Mouse (Mus musculus) monocyte, adult 2 months (primary cell): Measurements from ENCODE around the gene Itgb2l.

ENCODE experiments used
- DNase-seq, 2 experiments: peaks; one replicate each; pipeline ENCODE4 v3.0.0; 2022; ENCODE audit warnings: low spot score in 2 of 2, low read depth in 1 of 2

Gene Itgb2l

GRCm38 (mm10) chr16:96443468-96443867 is at the start of gene Itgb2l:
Gene Itgb2l, minus strand, starts transcription at chr16:96443619.
- no peak for DNase-seq

GRCm38 (mm10) chr16:96491530-96491929 is 48.1 kb upstream of the Itgb2l start:
- no peak for DNase-seq

DNA sequence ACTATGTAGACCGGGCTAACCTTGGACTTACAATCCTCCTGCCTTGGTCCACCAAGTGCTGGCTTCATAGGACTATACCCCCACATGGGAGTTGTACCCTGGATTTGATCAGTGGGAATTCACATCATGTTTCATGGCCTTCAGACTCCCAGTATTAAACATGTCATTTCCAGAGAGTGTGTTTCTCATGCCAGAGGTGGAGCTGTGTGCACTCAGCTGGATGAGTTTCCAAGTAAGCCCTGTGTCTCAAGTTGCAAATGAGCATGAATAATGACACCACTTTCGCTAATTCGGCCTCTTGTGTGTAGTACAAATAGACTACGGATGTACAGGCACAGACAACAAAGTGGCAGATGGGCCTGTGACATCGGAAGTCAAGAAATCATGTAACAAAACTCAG is 44.6 kb upstream of the Itgb2l start:
- DNase-seq, result no peak

DNA sequence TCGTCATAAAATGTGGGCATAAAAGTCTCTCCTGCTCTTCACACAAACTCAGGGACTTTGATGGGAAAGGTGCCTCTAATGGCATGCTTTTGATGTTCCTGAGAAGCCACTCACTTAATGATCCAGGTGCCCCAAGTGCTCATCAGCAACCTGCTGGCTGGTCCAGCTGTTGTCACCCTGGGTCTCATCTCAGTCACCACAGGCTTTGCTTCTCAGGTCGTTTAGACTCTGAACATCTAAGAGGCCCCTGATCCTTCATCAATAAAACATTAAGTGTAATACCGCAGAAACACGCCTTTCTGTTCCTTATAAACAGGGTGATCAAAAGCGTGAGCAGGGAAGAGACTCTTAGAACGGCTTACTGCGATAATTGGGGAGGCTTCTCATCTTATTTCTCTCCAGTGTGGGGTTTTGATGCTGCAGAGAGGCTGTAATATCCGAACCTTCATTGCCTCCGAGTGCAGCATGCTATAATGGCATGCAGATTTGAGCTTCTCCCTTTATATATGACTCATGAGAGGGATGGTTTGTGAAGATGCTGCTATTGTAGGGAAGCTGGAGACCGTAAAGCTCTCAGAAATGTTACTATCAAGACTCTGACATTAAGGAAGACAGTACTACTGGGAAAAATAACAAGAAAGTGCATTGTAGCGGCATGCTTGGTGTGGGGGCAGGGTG is 43.7 kb upstream of the Itgb2l start:
- DNase-seq, result no peak

DNA sequence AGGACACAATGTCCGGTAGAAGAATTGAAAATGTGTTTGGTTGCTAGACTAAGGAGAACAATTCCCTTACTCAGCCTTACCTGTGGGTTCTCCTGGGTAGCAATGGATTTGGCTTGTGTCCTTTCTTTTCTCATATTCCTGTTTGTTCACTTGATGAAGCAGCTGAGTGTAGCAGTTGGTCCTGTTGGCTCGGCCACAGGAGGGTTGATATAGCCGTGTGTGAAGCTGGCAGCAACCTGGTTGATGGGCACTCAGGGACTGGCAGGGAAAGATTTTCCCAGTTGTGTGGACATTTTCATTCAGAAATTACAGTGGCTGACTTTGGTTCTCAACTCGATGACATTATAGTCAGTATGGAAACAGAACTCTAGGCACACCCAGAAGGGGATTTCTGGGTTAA is 38.4 kb upstream of the Itgb2l start:
- DNase-seq, result no peak

DNA sequence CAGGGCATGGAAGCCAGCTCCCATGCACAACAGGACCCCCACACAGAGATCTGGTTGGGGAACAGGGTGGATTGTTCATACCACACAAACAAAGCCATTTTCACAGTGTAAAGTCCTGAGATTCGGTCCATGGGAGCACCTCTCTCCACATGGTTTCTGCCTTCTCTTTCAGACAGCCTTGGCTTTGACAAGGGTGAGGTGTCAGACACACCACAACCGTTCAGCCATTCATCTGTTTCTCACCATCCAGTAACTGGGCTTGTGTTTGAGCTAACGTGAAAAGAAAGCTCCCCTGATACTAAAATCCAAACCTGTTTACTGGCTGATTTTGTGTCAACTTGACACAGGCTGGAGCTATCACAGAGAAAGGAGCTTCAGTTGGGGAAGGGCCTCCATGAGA is 30.8 kb upstream of the Itgb2l start:
- no peak for DNase-seq

DNA sequence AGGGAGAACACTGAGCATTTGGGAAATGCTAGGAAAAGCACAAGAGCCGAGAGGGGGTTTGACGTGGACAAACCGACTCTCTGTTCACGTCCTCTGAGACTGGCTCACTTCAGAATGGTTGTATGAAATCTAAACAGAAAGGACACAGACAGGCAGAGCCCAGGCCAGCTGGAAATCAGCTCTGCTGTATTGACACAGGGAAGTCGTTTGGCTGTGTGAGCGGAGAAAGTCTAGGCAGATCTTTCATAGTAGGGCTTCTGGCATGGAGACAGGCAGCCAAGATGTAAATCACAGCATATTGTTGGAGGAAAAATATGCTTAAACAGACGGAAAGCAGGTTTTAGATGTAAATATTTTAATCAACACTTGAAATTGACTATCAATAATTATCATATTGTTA is 29.4 kb upstream of the Itgb2l start:
- DNase-seq, result no peak

DNA sequence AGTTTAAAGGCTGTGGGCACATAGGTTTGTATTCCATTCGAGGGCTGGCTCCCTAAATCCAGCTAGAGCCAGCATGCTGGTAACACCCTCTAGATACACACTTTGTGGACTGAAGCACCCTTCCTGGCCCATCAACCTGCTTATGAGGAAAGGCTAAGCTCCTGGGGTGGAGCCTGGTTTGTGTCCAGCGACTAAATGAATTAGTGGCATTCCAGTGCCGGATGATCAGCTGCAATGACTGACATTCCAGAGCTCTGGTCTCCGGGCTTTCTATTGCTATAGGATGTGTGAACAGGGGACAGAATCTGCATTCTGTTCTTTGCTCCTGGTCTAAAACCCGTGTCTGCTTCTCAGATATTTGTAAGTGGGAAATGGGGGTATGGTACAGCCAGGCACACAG is 28.9 kb upstream of the Itgb2l start:
- no peak for DNase-seq

- DNase-seq, result no peak
These were observed 26.2 kb upstream of the Itgb2l start for GRCm38 (mm10) chr16:96469640-96470039.

DNA sequence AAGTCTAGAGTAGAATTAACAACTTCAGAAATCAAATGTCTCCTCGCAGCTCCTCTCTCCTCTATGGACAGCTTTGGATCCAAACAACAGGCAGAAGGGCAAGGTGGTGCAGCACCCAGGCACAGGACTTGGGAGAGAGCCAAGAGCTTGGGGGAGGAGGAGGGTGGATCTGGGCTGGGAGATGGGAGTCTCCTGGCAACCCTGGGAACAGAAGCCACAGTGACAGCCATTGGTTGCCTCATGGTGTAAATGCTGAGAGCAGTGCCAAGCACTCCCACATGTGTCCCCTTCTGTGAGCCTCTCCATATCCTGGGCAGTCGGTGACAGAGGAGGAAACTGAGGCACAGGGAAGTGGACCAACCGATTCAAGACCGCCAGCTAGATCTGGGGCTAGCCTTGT is 25.3 kb upstream of the Itgb2l start:
- DNase-seq, result no peak

- no peak for DNase-seq
These were observed 24.6 kb upstream of the Itgb2l start for GRCm38 (mm10) chr16:96468011-96468410.

DNA sequence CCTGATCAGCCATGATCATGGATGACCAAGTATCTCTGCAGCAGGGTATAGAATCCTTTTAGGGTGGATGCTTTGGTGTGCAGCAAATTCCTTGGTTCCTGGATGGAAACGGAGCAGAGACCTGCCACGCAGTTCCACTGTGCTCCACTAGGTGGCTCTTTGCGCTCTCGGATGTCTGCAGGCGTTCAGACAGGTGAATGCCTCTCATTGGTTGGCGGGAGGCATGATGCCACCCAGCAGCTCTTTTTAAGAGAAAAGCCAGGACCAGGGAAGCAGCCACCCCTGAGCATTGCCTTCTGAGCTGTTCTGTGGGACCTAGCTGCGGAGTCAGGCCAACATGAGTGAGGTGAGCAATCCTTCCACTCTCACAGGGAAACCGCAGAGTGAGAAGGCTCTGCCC is 24.0 kb upstream of the Itgb2l start, which contains the start of gene Pcp4:
Pcp4 (plus strand) TSS at position 162 of the 400 bp plus-strand sequence.
- DNase-seq, result peak in 1 of 2 experiments; percentile 10

- DNase-seq, result no peak
These were observed 17.4 kb upstream of the Itgb2l start for GRCm38 (mm10) chr16:96460788-96461187.

GRCm38 (mm10) chr16:96459356-96459755 is 15.9 kb upstream of the Itgb2l start:
- no peak for DNase-seq

GRCm38 (mm10) chr16:96457612-96458011 is 14.2 kb upstream of the Itgb2l start:
- no peak for DNase-seq

GRCm38 (mm10) chr16:96454086-96454485 is 10.7 kb upstream of the Itgb2l start:
- DNase-seq, result no peak

GRCm38 (mm10) chr16:96450871-96451270 is 7.5 kb upstream of the Itgb2l start:
- DNase-seq, result peak in 1 of 2 experiments; percentile 3

GRCm38 (mm10) chr16:96441826-96442225 is 1.6 kb downstream of the Itgb2l start:
- no peak for DNase-seq

DNA sequence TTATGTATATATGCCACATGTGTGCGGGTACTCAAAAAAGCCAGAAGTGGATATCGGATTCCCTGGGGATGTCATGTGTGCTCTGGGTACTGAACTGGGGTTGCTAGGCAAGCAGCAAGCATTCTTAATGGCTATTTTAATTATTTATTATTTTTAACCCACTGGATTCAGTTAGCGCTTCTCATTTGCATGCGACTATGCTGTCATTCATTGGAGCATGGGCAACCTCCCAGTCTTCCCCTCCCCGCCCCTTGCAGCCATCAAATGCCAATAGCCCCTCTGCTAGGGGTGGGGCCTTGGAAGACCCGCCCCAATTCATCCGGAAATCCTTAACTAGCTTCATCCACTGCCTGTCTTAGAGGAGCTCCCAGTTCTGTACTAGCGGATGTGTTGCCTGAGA is 2.5 kb downstream of the Itgb2l start:
- DNase-seq, result no peak

- DNase-seq, result no peak
These were observed 3.7 kb downstream of the Itgb2l start for GRCm38 (mm10) chr16:96439682-96440081.

- no peak for DNase-seq
These were observed 4.5 kb downstream of the Itgb2l start for GRCm38 (mm10) chr16:96438946-96439345.

- DNase-seq, result no peak
These were observed 9.2 kb downstream of the Itgb2l start for GRCm38 (mm10) chr16:96434024-96434785.

DNA sequence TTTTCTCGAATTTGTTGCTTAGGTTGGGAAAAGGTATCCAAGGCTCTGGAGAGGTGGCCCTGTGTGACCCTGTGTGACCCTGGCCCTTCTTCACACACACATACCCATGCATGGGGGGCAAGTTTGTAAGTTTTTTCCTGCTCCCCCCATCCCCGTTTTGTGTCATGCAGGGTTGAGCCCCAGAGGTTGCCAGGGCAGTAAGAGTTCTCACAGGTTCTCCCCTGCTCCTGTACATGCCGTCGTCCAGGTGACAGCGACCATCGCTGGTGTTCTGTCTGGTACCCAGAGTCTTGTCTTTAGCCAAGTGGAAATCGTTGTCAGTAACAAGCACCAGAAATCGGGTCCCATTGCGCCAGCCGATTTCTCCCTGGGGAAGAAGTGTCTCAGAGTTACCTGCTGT is 10.2 kb downstream of the Itgb2l start:
- no peak for DNase-seq
